Mouse (Mus musculus) right cerebral cortex, postnatal 36 days (tissue): ENCODE results near the gene Igf2bp3.

Experiments
- DNase-seq, 2 experiments: peaks; one replicate each; pipeline ENCODE4 v3.0.0; 2022; ENCODE audit warnings: low spot score in 2 of 2, mixed read lengths in 1 of 2

Igf2bp3 gene

GRCm38 (mm10) chr6:49136739-49137138 is 78.0 kb downstream of the Igf2bp3 start:
- DNase-seq: no peak

GRCm38 (mm10) chr6:49132352-49133090 is 82.2 kb downstream of the Igf2bp3 start:
- DNase-seq: no peak

- DNase-seq: no peak
Measured at GRCm38 (mm10) chr6:49131855-49132254, 82.9 kb downstream of the Igf2bp3 start.

DNA sequence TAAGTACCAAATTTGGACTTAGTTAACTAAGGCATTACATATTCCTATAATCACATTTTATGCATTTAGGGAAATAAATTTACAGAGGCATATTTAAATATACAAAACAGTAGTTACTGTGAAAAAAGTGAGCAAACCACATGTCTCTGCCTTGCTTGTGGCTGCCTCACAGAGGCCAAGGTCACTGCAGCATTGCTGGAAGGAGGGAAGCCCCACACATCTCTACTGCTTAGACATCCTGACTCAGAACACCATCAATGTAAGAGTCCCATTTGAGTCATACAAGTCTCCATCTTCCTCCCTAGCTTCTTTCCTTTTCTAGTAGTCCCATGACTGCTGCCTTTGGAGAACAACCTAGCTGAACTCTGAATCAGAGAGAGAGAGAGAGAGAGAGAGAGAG is 84.4 kb downstream of the Igf2bp3 start:
- DNase-seq: no peak

- DNase-seq: no peak
Measured at GRCm38 (mm10) chr6:49120370-49120769, 94.4 kb downstream of the Igf2bp3 start.

GRCm38 (mm10) chr6:49119462-49120135 is 95.2 kb downstream of the Igf2bp3 start:
- DNase-seq: no peak

DNA sequence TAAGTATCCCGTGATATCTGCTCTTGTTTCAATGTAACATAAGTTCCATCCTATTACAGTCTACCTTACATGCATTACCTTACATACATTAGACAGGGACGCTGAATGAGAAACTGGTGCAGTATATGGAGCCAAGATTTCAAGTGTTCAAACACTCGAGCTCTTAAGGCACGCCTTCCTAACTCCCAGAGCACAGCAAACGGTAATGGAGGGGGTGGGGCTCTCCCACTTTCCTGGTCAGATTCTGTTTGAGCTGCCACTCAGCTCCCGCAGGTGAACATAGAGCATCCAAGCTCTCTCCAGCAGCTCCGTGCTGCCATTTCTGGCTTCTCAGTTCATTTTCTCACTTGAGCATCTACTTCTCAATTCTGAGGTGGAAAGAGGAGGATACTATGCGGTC is 96.3 kb downstream of the Igf2bp3 start:
- DNase-seq: no peak

- DNase-seq: no peak
Measured at GRCm38 (mm10) chr6:49116241-49116640, 98.5 kb downstream of the Igf2bp3 start.

- no peak for DNase-seq
Measured at GRCm38 (mm10) chr6:49115550-49115949, 99.2 kb downstream of the Igf2bp3 start.

DNA sequence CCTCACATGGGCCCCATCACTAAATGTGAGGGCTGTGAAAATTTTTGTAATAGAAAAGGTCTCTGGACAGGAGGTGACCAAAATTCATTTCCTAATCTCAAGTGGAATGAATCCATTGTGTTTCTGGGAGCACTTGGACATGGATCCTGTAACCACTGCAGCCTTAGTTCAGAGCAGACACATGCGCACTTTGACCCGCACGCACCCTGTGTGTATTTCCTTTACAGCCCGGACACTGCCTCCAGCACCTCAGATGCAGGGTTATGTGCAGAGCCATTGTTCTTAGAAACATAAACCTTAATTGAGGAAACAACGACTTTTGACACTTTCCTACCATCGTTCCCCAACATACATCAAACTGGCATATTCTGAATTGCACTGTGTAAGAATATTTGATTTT is 100.3 kb downstream of the Igf2bp3 start:
- no peak for DNase-seq

DNA sequence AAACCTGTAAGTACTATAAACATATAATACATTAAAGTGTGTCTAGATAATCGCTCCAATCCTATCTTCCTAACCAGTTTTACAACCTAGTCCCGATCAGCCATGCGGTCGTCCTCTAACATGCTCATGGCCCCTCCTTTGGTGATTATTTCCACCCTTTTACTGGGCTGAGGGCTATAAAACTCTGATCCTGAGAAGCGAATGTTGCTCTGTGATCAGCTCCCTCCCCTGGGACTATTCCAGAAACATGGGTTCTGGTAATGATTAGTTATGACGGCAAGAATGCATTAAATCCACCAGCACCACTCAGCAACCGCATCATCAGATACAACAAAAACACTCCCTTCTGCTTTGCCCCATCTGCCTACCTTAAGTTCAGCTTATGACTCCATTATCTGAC is 100.9 kb downstream of the Igf2bp3 start:
- no peak for DNase-seq

DNA sequence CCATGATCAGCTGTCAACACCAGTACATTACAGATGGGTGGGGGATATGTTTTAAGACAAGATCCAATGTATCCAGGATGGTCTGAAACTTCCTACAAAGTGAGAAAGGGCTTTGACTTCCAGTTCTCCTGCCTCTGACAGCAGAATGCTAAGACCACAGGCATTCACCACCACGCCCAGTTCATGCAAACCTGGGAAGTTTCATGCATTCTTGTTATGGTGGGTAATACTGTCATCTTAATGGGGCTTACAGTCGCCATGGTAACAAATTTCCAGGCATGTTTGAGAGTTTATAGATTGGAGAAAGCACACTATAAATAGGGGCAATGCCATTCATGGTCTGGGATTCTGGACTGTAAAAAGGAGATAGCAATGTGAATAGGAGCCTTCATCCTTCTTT is 105.6 kb downstream of the Igf2bp3 start:
- DNase-seq: no peak

DNA sequence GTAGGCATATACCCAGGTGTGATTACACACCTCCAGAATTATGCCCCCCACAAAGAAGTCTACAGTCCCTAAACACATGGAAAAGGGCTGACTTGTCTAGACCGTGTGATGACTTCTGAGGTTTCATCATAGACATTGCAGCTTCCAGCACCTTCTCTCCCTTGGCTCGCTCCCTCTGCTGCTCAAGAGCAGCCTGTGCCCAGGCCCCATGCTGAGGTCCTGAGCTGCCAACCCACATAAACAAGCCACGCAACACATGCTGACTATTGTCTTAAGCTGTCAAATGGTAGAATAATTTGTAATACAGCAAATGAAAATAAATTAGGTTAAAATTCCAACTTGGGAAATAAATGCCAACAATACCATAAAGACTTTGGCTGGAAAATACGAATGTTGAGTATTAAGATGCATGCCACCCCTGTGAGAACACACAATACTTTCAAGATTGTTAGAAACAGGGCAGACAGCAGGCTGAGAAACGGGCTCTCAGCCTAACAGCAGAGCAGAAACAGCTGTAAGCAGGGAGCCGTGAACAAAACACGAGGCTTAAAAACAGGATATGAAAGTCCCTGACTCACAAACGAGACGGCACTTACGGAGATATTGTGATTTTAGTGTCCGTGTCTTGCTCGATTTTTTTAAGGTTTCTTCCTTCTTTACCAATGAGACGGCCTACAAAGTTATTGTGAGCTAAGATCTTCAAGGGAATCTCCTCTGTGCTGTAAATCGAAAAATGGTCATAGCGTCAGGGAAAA is 107.8 kb downstream of the Igf2bp3 start:
- no peak for DNase-seq

DNA sequence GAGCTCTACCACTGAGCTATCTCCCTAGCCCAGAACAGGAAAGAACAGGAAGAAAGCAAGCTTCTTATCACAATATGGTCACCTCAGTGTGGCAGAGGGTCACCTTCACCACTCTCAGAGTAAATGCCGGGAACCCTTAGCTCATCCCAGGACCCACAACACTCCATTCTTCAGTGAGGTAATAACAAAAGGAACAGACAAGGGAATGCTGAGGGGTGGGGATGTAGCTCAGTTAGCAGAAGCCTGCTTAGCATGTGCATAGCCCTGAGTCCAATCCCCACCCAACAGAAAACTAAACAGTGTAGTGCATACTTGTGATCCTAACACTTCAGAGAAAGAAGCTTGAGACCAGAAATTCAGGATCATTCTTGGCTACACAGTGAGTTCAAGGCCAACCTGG is 115.7 kb downstream of the Igf2bp3 start:
- no peak for DNase-seq

- DNase-seq: no peak
Measured at GRCm38 (mm10) chr6:49097596-49098110, 117.1 kb downstream of the Igf2bp3 start.

DNA sequence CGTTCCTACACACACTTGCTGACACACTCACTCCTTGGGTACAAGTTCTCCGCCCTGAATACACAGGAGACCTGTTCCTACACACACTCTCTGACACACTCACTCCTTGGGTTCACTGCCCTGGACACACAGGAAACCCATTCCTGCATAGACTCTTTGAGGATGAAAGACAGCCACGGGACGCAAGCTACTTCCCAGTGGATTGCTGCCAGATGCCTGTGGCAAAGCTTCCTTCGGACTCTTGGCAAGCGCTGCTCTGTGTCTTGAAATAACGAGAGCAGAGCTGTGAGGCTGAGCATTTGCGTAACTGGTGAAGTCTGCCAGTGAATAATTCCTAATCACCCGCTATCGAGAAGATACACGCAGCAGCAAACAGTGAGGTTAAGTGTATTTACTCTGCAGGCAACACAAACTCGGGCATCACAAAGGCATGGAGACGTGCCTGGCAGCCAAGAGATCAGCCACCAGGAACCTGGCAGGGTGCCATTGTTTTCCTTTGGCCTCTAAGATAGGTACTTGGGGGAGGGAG is 117.8 kb downstream of the Igf2bp3 start:
- DNase-seq: peak; percentile 56 to 74

- no peak for DNase-seq
Measured at GRCm38 (mm10) chr6:49096421-49096820, 118.3 kb downstream of the Igf2bp3 start.

- DNase-seq: no peak
Measured at GRCm38 (mm10) chr6:49094968-49095367, 119.8 kb downstream of the Igf2bp3 start.

- no peak for DNase-seq
Measured at GRCm38 (mm10) chr6:49083008-49083407, 131.7 kb downstream of the Igf2bp3 start.

DNA sequence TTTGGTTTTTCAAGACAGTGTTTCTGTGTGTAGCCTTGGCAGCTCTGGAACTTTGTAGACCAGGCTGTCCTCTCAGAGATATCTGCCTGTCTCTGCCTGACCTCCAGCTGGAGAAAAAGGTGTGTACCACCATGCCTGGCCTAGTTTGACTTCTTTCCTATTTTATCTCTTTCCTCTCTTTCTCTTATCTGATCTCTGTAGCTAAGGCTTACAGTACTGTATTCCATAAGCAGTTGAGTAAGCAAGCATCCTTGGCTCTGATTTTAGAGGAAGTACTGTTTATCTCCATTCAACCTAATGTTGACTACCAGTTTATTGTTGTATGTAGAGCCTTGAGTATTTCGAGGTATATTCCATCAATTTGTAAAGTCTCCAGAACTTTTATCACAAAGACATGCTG is 135.4 kb downstream of the Igf2bp3 start:
- no peak for DNase-seq

- DNase-seq: no peak
Measured at GRCm38 (mm10) chr6:49077894-49078293, 136.9 kb downstream of the Igf2bp3 start.

- no peak for DNase-seq
Measured at GRCm38 (mm10) chr6:49074117-49074490, 140.7 kb downstream of the Igf2bp3 start.
